Mouse (Mus musculus) B cell, adult 67 days (primary cell): ENCODE measurements around the gene Kcns1. TPM values are rescaled to one million over a fixed set of nuclear protein-coding genes. Genes with fewer than 3 reads are reported as not detected.

Experiments used
- total RNA-seq, 2 experiments: library from RNA; stranded (reverse); gene quantifications; 4 replicates each; pipeline ENCODE4 v1.2.4; 2023

The Kcns1 gene
- total RNA-seq = not detected

DNA sequence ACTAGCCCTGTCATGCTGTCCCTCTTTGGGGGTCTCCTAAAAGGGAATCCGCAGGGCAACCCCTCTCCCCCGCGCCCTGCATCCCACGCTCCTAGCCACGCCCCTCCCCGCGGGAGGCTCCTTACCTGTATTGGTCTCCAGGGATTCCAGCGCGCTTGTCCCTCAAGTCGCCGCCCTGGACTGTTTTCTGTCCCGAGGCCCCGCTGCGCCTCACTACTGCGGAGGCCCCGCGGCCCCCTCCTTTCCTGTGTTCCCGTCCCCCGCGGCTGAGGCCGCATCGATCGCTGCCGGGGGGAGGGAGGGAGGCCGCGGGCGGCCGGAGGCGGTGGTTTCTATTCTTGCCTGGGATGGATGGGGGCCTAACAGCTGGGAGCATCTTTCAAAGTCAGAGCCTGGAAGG lies at the start of gene Kcns1:
Gene Kcns1, minus strand, starts transcription at position 212 of the 400 bp plus-strand sequence.

DNA sequence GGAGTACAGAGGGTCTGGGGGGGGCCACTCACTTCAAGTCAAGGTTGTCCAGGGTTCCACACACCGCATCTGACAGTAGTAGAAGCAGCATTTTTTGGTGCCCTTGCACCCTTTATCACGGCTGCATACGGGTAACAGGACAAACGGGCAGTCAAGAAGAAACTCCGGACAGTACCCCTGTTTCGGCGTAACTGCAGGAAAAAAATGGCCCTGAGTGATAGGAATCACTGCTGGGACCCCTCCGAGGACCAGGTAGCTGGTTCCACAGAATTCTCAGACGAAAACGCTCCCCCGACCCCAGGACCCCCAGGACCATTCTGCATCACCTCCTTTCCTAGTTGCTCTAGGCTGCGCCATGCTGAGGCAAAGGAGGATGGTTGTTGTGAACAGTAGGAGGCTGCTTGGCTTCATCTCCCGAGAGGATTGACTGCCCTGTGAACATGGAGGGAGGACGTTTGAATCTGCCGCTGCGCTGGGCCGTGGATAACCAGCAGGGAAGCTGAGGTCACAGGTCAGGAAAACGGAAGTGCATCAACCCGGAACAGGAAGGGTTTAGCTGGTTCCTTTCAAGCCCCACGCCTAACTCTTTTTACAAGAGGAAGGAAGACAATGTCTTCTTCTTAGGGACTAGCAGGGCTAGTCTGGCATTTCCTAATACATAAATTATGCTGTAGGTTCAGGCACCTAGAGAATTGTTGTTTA lies 28.9 kb upstream of the Kcns1 start, which contains the start of gene Wfdc15a:
Gene Wfdc15a, minus strand, starts transcription at position 505 of the 702 bp plus-strand sequence.

DNA sequence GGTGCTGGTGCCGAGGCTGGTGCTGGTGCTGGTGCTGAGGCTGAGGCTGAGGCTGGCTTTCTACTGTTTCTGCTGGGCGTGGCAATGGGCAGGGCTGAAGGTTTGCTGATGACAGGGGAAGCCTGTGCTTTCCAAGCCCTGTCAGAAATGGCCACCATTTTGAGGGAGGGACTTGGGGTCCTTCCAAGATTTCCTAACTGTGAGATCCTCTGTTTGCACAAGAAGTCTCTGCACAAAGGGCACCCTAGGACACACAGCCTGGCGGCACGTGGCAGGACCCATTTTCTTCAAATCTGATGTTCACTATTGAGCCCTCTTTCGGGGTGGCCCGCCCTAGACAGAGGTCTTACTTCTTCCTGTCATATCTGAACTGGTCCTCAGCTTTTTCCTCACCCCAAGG lies 19.7 kb upstream of the Kcns1 start, which contains the start of gene Wfdc12:
Gene Wfdc12, minus strand, starts transcription at position 33 of the 400 bp plus-strand sequence.

DNA sequence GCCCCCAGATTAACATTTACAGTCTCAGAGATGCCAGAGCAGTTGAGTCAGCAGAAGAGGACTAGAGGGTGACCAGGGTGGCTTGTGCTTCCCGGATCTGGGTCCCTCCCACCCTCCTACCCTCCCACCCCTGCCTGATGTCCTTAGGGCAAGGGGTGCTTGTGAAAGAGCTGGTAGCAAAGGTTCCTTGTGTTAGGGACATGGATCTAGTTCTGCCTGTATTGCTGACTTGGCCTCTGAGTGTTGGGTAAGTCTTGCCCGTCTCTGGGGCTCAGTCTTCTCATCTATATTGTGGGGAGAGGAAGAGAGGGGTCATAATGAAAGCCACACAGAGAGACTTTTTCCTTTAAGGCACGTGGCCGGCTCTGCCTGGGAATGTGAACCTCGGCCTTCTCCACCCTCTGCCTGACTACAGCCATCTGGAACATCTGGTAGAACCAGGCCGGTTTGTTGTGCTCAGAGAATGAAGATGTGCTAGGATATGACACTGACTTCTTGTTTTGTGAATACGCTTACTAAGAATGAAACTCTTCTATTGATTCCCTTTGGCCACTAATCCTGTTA lies 11.9 kb upstream of the Kcns1 start, which contains the start of gene Wfdc5:
Gene Wfdc5, minus strand, starts transcription at position 51 of the 564 bp plus-strand sequence.

Other genes with a start within 250 kb of the Kcns1 start
- gene Ywhab, start 176.2 kb downstream of the Kcns1 start, total RNA-seq = 100 to 1,000 TPM; 109 to 110 TPM
- 1 to 10 TPM; 1.1 to 3.3 TPM for gene Pabpc1l, start 145.7 kb downstream of the Kcns1 start, total RNA-seq
- 100 to 1,000 TPM; 234 to 261 TPM for gene Stk4, start 100.8 kb downstream of the Kcns1 start, total RNA-seq
- 10 to 100 TPM; 79.5 to 80.2 TPM for gene Tomm34, start 99.9 kb downstream of the Kcns1 start, total RNA-seq
- not detected for gene Wfdc5, start 11.6 kb upstream of the Kcns1 start, total RNA-seq
- not detected for gene Wfdc12, start 19.5 kb upstream of the Kcns1 start, total RNA-seq
- gene Wfdc15a, start 29.0 kb upstream of the Kcns1 start, total RNA-seq = not detected
- gene Wfdc15b, start 50.5 kb upstream of the Kcns1 start, total RNA-seq = not detected
- gene Svs2, start 67.4 kb upstream of the Kcns1 start, total RNA-seq = not detected
- gene Svs3b, start 85.5 kb upstream of the Kcns1 start, total RNA-seq = not detected
- gene Svs4, start 107.3 kb upstream of the Kcns1 start, total RNA-seq = not detected
- not detected for gene Svs3a, start 118.2 kb upstream of the Kcns1 start, total RNA-seq
- gene Svs6, start 145.6 kb upstream of the Kcns1 start, total RNA-seq = not detected
- not detected for gene Svs5, start 161.6 kb upstream of the Kcns1 start, total RNA-seq
- gene Slpi, start 218.0 kb upstream of the Kcns1 start, total RNA-seq = 1 to 10 TPM; 3.2 to 3.5 TPM
- under 1 TPM; 0.29 to 0.59 TPM for gene Rbpjl, start 232.0 kb upstream of the Kcns1 start, total RNA-seq
- gene Matn4, start 234.0 kb upstream of the Kcns1 start, total RNA-seq = under 1 TPM; 0.36 to 0.64 TPM